Mouse (Mus musculus) layer of hippocampus, adult 9-11 months (tissue): ENCODE measurements around the gene Zic2.

Source experiments
- DNase-seq: peaks from one replicate; pipeline ENCODE4 v3.0.0; 2022

Gene Zic2

GRCm38 (mm10) chr14:122477971-122478573 lies 2.8 kb downstream of the Zic2 start:
- no peak for DNase-seq

GRCm38 (mm10) chr14:122478574-122479011 lies 3.4 kb downstream of the Zic2 start:
- DNase-seq = no peak

DNA sequence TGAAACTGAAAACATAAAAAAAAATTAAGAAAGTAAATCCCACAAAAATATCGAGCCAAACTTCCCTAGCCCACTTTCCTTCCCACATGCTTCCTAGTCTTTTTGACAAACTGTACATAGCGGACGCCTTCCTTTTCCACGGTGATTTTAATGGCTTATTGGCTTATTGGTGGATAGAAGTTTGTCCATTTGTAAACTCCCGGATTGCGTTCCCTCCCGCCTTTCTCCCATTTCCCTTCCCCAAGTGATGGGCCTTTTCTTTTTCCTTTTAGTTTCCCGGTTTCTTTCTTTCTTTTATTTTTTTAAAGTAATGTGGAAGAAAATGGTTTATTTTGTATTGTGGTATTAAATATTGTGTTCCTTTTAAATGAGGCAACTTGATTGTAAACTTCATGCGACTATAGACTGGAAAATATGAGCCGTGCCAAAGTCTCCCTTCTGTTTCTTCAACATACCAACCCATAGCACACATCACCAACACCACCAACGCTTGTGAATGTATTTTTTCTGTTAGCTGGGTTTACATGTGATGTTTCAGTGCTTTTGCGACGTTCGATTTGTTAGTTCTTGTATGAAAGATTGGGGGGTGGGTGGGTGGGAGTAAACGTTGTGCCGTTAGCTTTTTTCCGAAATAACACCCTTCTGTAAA lies 4.3 kb downstream of the Zic2 start:
- DNase-seq = no peak

- DNase-seq = no peak
Measured at GRCm38 (mm10) chr14:122480355-122480754, 5.1 kb downstream of the Zic2 start.

- no peak for DNase-seq
Measured at GRCm38 (mm10) chr14:122481181-122481580, 5.9 kb downstream of the Zic2 start.

GRCm38 (mm10) chr14:122482081-122483023 lies 7.1 kb downstream of the Zic2 start:
- DNase-seq = no peak

DNA sequence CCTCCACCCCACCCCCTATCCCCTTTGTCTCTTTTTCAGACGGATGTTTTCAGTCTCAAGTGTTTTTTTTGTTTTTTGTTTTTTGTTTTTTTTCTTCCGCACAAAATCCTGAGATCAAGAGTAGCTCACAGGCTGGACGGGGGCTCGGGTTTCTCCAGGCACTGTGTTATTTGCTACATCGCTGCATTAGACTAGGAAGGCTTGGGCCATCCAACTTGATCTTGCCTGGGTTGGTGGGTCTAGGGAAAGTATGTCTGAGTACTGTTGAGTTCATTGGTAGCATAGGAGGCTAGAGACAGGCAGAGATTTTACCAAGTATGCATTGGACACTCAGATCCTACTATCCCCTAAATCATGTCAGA lies 7.8 kb downstream of the Zic2 start:
- no peak for DNase-seq

- no peak for DNase-seq
Measured at GRCm38 (mm10) chr14:122483556-122484421, 8.6 kb downstream of the Zic2 start.

GRCm38 (mm10) chr14:122484458-122484843 lies 9.2 kb downstream of the Zic2 start:
- no peak for DNase-seq

- DNase-seq = no peak
Measured at GRCm38 (mm10) chr14:122484844-122485551, 9.8 kb downstream of the Zic2 start.

GRCm38 (mm10) chr14:122485635-122486181 lies 10.5 kb downstream of the Zic2 start:
- DNase-seq = no peak

DNA sequence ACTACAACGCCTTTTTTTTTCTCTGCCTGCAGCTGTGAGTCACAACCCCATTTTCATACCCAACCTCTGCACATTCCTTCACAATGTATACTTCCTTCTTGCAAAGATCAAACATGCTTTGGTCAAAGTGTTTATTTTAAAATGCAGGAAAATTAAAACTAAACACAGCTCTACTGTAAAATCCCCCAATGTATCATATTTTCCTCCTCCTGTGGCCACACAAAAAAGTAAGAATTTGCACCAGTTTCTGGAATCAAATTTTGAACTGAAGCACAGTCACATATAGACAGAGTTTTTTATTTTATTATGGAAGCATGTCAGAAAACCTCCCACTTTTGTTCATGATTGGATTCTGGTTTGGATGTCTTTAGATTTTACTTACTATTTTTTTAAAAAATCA lies 11.4 kb downstream of the Zic2 start:
- no peak for DNase-seq

DNA sequence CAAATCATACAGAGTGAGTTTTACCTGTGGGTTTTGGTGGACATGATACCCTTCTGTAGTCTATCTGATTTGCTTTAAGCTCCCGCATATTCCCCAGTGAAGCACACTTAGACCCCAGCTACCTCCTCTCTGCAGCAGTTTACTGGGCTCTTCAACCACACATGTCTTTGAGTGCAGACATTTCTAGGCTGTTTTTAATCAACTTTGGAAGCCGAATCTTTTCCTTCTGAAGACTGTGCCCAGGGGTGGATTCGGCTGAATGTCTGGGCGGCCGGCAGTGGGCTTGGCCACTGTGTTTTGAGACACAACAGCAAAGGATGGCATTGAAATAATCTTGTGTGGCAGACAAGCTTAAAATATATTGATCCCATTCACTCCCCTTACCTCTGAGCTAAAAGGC lies 12.1 kb downstream of the Zic2 start:
- DNase-seq = no peak

- no peak for DNase-seq
Measured at GRCm38 (mm10) chr14:122489041-122489440, 13.8 kb downstream of the Zic2 start.

DNA sequence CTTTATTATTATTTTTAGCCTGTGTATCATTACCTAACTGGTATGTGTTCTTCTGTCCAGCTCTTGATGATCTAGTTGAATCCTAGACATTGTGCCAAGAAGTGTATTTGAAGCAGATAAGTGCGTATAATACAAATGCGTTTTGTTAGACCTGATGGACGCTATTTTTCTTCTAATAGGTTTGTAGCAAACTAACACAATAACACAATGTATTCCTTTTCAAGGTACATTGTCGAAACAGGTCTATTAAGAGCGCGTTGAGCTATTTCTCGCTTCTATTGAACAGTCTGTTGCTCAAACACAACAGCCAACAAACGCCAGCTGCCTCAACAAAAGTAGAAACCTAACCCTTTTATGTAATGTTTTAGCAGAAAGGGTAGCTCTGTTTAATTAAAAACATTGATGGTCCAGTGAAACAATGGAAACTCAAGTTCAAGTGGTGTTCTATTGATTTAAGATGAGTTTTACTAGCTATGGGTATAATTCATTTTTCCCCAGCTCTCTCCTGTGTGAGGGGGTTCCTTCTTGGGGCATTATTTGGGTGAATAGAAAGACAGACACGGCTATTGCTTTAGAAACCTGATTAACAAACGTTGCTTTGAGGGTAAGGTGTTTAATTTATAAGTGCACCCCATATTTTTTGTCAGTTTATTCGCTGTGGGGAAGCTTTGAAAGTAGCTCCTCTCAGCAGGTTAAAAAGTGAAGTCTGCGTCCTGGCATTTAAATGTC lies 14.6 kb downstream of the Zic2 start:
- DNase-seq = no peak

DNA sequence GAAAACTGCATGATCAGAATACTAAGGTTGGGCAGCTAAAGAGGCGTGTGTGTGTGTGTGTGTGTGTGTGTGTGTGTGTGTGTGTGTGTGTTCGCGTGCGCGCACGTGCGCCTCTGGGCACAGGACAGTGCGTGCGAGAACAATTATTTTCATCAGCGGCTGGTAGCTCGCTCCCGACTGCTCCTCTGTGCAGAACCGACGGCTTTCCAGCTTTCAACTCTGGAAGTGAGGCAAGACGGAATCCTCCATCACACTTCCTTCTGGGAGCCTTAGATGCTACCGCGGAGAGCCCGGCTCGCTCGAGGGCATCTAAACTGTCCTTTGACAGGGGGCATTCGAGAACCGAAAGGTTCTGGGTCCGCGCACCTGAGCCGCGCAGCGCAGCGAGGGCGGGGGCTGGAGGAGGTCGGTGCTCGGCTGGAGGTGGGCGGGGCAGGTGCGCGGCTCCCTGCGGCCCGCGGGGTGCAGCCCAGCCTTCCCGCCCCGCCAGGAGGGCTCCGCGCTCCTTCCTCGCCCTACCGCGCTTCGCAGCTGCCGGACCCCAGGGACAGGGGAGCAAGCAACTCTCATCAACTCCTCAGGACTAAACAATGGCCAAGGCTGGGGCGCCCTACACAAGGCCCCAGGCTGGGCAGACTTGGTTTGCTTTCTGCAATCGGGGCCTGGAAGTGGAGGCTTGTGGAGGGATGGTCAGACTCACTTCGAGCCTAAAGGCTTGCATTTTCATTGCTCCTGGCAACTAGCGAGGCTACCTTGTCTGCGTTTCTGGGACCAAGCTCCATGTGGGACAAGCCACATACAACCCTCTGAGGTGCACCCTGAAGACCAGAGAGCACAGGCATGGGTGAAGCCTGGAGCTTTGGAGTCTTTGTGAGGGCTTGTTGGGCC lies 15.4 kb downstream of the Zic2 start, which contains the start of gene Gm10837:
Gene Gm10837, plus strand, starts transcription at position 146 of the 888 bp plus-strand sequence.
- no peak for DNase-seq

DNA sequence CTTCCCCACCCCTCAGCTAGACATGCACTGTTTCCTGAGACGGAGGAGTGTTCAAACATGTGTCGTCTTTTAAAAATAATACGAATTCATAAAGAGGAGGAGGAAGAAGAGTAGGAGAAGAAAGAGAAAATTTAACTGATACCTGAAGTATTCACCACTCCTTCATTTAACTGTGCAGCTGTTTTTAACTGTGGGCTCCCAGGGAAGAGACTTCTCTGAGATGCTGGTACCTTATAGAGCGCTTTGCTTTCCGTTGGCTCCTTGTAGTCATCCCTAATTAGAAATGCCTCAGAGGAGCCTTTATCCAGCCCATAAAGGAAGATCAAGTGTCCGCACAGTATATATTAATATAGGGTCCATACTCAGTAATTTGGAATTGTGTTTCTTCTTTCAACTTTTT lies 16.3 kb downstream of the Zic2 start:
- no peak for DNase-seq

GRCm38 (mm10) chr14:122492015-122492414 lies 16.8 kb downstream of the Zic2 start:
- no peak for DNase-seq

GRCm38 (mm10) chr14:122509058-122509457 lies 33.8 kb downstream of the Zic2 start:
- no peak for DNase-seq

- no peak for DNase-seq
Measured at GRCm38 (mm10) chr14:122511519-122511918, 36.3 kb downstream of the Zic2 start.
